ENCODE assay signal across 7 mouse cellular contexts in genomic region chr7:141194830-141195229, GRCm38 (mm10). TPM values are rescaled to one million over a fixed set of nuclear protein-coding genes. Genes with fewer than 3 reads are reported as not detected.
DNase-seq lines count a peak whose midpoint lies in the region; ATAC-seq and TF ChIP-seq lines count a peak whose summit lies in the region.

No protein-coding gene starts in this region.

- peak; percentile 87 for DNase-seq in adrenal gland, adult 8-10 months
- DNase-seq in embryo, embryonic 11.5 days (ENCODE audit: low read depth, low spot score), result peak; percentile 91
- DNase-seq in gastrocnemius, postnatal 4 days (ENCODE audit: low spot score in 2 of 2), result peak; percentile 67 to 85
- peak; percentile 98 for DNase-seq in limb, embryonic 11.5 days (ENCODE audit: low spot score)
- peak; percentile 90 for DNase-seq in spleen, adult 12 weeks (ENCODE audit: low spot score)

- under 1% methylated on average over 28 of the region's 28 CpGs for WGBS in intestine, postnatal 0 days
- WGBS in limb, embryonic 11.5 days, result under 1% methylated on average over 28 of the region's 28 CpGs
- under 1% methylated on average over 28 of the region's 28 CpGs for WGBS in midbrain, embryonic 13.5 days

- 0 out of 2 replicates have a peak overlapping the region, but pooled peaks have one; percentile 1 for H3K9ac ChIP-seq in intestine, postnatal 0 days (ENCODE audit: low read depth, low read length)
- H3K9ac ChIP-seq in limb, embryonic 11.5 days (ENCODE audit: low read length), result peak overlapping the region; percentile 32; the same call in 1 of the 2 replicates
- peak overlapping the region; percentile 70 for H3K9ac ChIP-seq in midbrain, embryonic 13.5 days (replicated peaks)

- H3K36me3 ChIP-seq in intestine, postnatal 0 days (ENCODE audit: control insufficient read depth, insufficient read depth), result peaks cover 25% of the 10 kb centered on the region
- peaks cover 16% of the 10 kb centered on the region for H3K36me3 ChIP-seq in limb, embryonic 11.5 days (ENCODE audit: control insufficient read depth, insufficient read depth, low read length)
- peaks cover 25% of the 10 kb centered on the region for H3K36me3 ChIP-seq in midbrain, embryonic 13.5 days

- no peaks in the 10 kb centered on the region for H3K9me3 ChIP-seq in intestine, postnatal 0 days (ENCODE audit: control insufficient read depth)
- H3K9me3 ChIP-seq in limb, embryonic 11.5 days (ENCODE audit: control insufficient read depth, low read length), result no peaks in the 10 kb centered on the region
- no peaks in the 10 kb centered on the region for H3K9me3 ChIP-seq in midbrain, embryonic 13.5 days

- peaks cover 6% of the 10 kb centered on the region; the same call in 1 of the 2 replicates for H3K4me1 ChIP-seq in intestine, postnatal 0 days (replicated peaks; ENCODE audit: control insufficient read depth, insufficient read depth, low read length)
- peaks cover 8% of the 10 kb centered on the region for H3K4me1 ChIP-seq in limb, embryonic 11.5 days (ENCODE audit: control insufficient read depth, insufficient read depth, low read length)
- H3K4me1 ChIP-seq in midbrain, embryonic 13.5 days (replicated peaks), result peaks cover 32% of the 10 kb centered on the region

- H3K4me2 ChIP-seq in intestine, postnatal 0 days (replicated peaks; ENCODE audit: low read depth), result peak overlapping the region; percentile 87
- H3K4me2 ChIP-seq in limb, embryonic 11.5 days (ENCODE audit: low read depth, severe bottlenecking), result peak overlapping the region; percentile 92
- H3K4me2 ChIP-seq in midbrain, embryonic 13.5 days (replicated peaks), result peak overlapping the region; percentile 98

- no peak for ATAC-seq in intestine, postnatal 0 days
- ATAC-seq in limb, embryonic 11.5 days (ENCODE audit: insufficient number of reproducible peaks, low FRiP score, low TSS enrichment, low read depth), result peak; percentile 32; the same call in 1 of the 2 replicates
- peak; percentile 39 for ATAC-seq in midbrain, embryonic 13.5 days

- peak overlapping the region; percentile 15 for H3K27ac ChIP-seq in intestine, postnatal 0 days (ENCODE audit: low read depth, low read length)
- H3K27ac ChIP-seq in limb, embryonic 11.5 days (replicated peaks; ENCODE audit: low read depth, low read length), result no peak overlapping the region; the same call in none of the 2 replicates
- H3K27ac ChIP-seq in midbrain, embryonic 13.5 days, result peak overlapping the region; percentile 85

- H3K4me3 ChIP-seq in intestine, postnatal 0 days (ENCODE audit: low read depth, low read length), result peak overlapping the region; percentile 86
- peak overlapping the region; percentile 89 for H3K4me3 ChIP-seq in limb, embryonic 11.5 days (ENCODE audit: low read depth, low read length)
- H3K4me3 ChIP-seq in midbrain, embryonic 13.5 days (replicated peaks), result peak overlapping the region; percentile 77

- H3K27me3 ChIP-seq in intestine, postnatal 0 days (replicated peaks; ENCODE audit: control insufficient read depth, insufficient read depth, low read length), result no peaks in the 10 kb centered on the region
- H3K27me3 ChIP-seq in limb, embryonic 11.5 days (ENCODE audit: control insufficient read depth, insufficient read depth, low read length), result no peaks in the 10 kb centered on the region
- H3K27me3 ChIP-seq in midbrain, embryonic 13.5 days, result no peaks in the 10 kb centered on the region

- TF ChIP-seq CTCF in intestine, postnatal 0 days (IDR thresholded peaks at IDR 0.05; ENCODE audit: low read depth), result no peak

RNA-seq across cellular contexts. Expression of gene Lrrc56, which starts 0.9 kb away (rescaled TPM):
- 10 to 100 TPM in 1 of 4 experiments, 1 to 10 TPM in 3; 6.6 to 12.1 (median 8.4) TPM for total RNA-seq in adrenal gland, adult 8-10 months (2022)
- total RNA-seq in gastrocnemius, postnatal 4 days (2021), result 1 to 10 TPM; 4.9 to 5.2 TPM
- polyA plus RNA-seq in intestine, postnatal 0 days (2015; fragmentation: Nextera tagmentation; extraction: Ambion mirVana), result 3.2 and 3.7 TPM in 2 replicates
- 11.7 and 12.5 TPM in 2 replicates for polyA plus RNA-seq in limb, embryonic 11.5 days (2014; fragmentation: Nextera tagmentation; extraction: Ambion mirVana)
- polyA plus RNA-seq in midbrain, embryonic 13.5 days (2015; fragmentation: Nextera tagmentation; extraction: Ambion mirVana), result 13.9 and 15.6 TPM in 2 replicates

RNA-seq across cellular contexts. Expression of gene Hras, which starts 1.0 kb away (rescaled TPM):
- 100 to 1,000 TPM in 1 of 4 experiments, 10 to 100 TPM in 3; 80.0 to 105 (median 92.6) TPM for total RNA-seq in adrenal gland, adult 8-10 months (2022)
- total RNA-seq in gastrocnemius, postnatal 4 days (2021), result 100 to 1,000 TPM; 166 to 193 TPM
- polyA plus RNA-seq in intestine, postnatal 0 days (2015; fragmentation: Nextera tagmentation; extraction: Ambion mirVana), result 71.8 and 72.3 TPM in 2 replicates
- 98.7 and 99.1 TPM in 2 replicates for polyA plus RNA-seq in limb, embryonic 11.5 days (2014; fragmentation: Nextera tagmentation; extraction: Ambion mirVana)
- 86.4 and 114 TPM in 2 replicates for polyA plus RNA-seq in midbrain, embryonic 13.5 days (2015; fragmentation: Nextera tagmentation; extraction: Ambion mirVana)

RNA-seq across cellular contexts. Expression of gene Lmntd2, which starts 19.1 kb away (rescaled TPM):
- under 1 TPM; 0.12 to 0.94 (median 0.66) TPM for total RNA-seq in adrenal gland, adult 8-10 months (2022)
- total RNA-seq in gastrocnemius, postnatal 4 days (2021), result not detected
- 2.7 and 3.4 TPM in 2 replicates for polyA plus RNA-seq in intestine, postnatal 0 days (2015; fragmentation: Nextera tagmentation; extraction: Ambion mirVana)
- 3.8 and 5.1 TPM in 2 replicates for polyA plus RNA-seq in limb, embryonic 11.5 days (2014; fragmentation: Nextera tagmentation; extraction: Ambion mirVana)
- 1.8 and 2.1 TPM in 2 replicates for polyA plus RNA-seq in midbrain, embryonic 13.5 days (2015; fragmentation: Nextera tagmentation; extraction: Ambion mirVana)

RNA-seq across cellular contexts. Expression of gene Rassf7, which starts 20.8 kb away (rescaled TPM):
- 1 to 10 TPM; 5.6 to 7.7 (median 6.3) TPM for total RNA-seq in adrenal gland, adult 8-10 months (2022)
- 10 to 100 TPM in 1 of 2 experiments, 1 to 10 TPM in 1; 9.8 to 14.2 TPM for total RNA-seq in gastrocnemius, postnatal 4 days (2021)
- polyA plus RNA-seq in intestine, postnatal 0 days (2015; fragmentation: Nextera tagmentation; extraction: Ambion mirVana), result 47.6 and 52.7 TPM in 2 replicates
- polyA plus RNA-seq in limb, embryonic 11.5 days (2014; fragmentation: Nextera tagmentation; extraction: Ambion mirVana), result 32.5 and 38.8 TPM in 2 replicates
- polyA plus RNA-seq in midbrain, embryonic 13.5 days (2015; fragmentation: Nextera tagmentation; extraction: Ambion mirVana), result 30.9 and 34.2 TPM in 2 replicates

RNA-seq across cellular contexts. Expression of gene Rnh1, which starts 22.2 kb away (rescaled TPM):
- 100 to 1,000 TPM; 339 to 382 (median 360) TPM for total RNA-seq in adrenal gland, adult 8-10 months (2022)
- 10 to 100 TPM; 64.5 to 79.3 TPM for total RNA-seq in gastrocnemius, postnatal 4 days (2021)
- 133 and 141 TPM in 2 replicates for polyA plus RNA-seq in intestine, postnatal 0 days (2015; fragmentation: Nextera tagmentation; extraction: Ambion mirVana)
- polyA plus RNA-seq in limb, embryonic 11.5 days (2014; fragmentation: Nextera tagmentation; extraction: Ambion mirVana), result 82.9 and 88.3 TPM in 2 replicates
- 40.5 and 45.3 TPM in 2 replicates for polyA plus RNA-seq in midbrain, embryonic 13.5 days (2015; fragmentation: Nextera tagmentation; extraction: Ambion mirVana)

Comparison
In these comparisons a context has a peak if more than half of its experiments do, and no peak if none do; other contexts are left out.
1. H3K9ac ChIP-seq: peak in every context shown above with its lines; median percentile 70 in midbrain, embryonic 13.5 days; 32 in limb, embryonic 11.5 days; 1 in intestine, postnatal 0 days.